Mouse (Mus musculus): Measurements from ENCODE around the gene Jup.
A peak's percentile ranks its signal among the peaks of the same experiment; 100 is the strongest.

GRCm38 (mm10) chr11:100391081-100391883 lies 6.3 kb downstream of the Jup start:
- TF ChIP-seq CTCF (IDR thresholded peaks at IDR 0.05): peak; percentile 30
- no peak; the same call in none of the 2 replicates for TF ChIP-seq EP300 (IDR thresholded peaks at IDR 0.05)
